Mouse (Mus musculus) neural tube, embryonic 12.5 days (tissue): ENCODE measurements around the gene Zscan18. TPM values are rescaled to one million over a fixed set of nuclear protein-coding genes. Genes with fewer than 3 reads are reported as not detected.
"Not testable (repeated sequence)": the region's sequence is repeated elsewhere in the genome, so short reads cannot be mapped to it uniquely, and the experiment has no call there.

ENCODE experiments used
- ATAC-seq: fragments of 200-750 bp; cut with Nextera tagmentation; 2 replicates; pipeline ENCODE4 v1.8.0; 2017; ENCODE audit warnings: low read depth, mild to moderate bottlenecking, moderate TSS enrichment, moderate library complexity; ENCODE audit not compliant: low FRiP score
- H3K27ac ChIP-seq: fragments of 300-500 bp; sonication (generic); 2 replicates; pipeline ENCODE4 v1.5.1; 2016
- H3K27me3 ChIP-seq: fragments of 300-500 bp; sonication (generic); replicated peaks from 2 replicates; pipeline ENCODE4 v1.6.1; 2016; ENCODE audit warnings: mild to moderate bottlenecking
- H3K36me3 ChIP-seq: fragments of 300-500 bp; sonication (generic); 2 replicates; pipeline ENCODE4 v1.6.1; 2016; ENCODE audit warnings: mild to moderate bottlenecking
- H3K4me1 ChIP-seq: fragments of 300-500 bp; sonication (generic); 2 replicates; pipeline ENCODE4 v1.6.1; 2016
- H3K4me2 ChIP-seq: fragments of 300-500 bp; sonication (generic); replicated peaks from 2 replicates; pipeline ENCODE4 v1.6.1; 2016; ENCODE audit warnings: mild to moderate bottlenecking
- H3K4me3 ChIP-seq: fragments of 300-500 bp; sonication (generic); 2 replicates; pipeline ENCODE4 v1.5.1; 2016
- H3K9ac ChIP-seq: fragments of 300-500 bp; sonication (generic); 2 replicates; pipeline ENCODE4 v1.6.1; 2016; ENCODE audit warnings: mild to moderate bottlenecking
- H3K9me3 ChIP-seq: fragments of 300-500 bp; sonication (generic); 2 replicates; pipeline ENCODE4 v1.6.1; 2016; ENCODE audit warnings: mild to moderate bottlenecking
- WGBS: fragments of 180-500 bp; shearing (Covaris S2); methylation state at CpG from one replicate; pipeline ENCODE4 v1.1.7; 2016; 5-methylcytosine and 5-hydroxymethylcytosine counted together
- polyA plus RNA-seq: library from polyadenylated mRNA; unstranded; fragments of >200 nt; fragmentation: Nextera tagmentation; extraction: Ambion mirVana; gene quantifications from 2 replicates; pipeline ENCODE4 v1.2.1, GENCODE M21; 2016

The Zscan18 gene
- polyA plus RNA-seq: 11.5 and 13.6 TPM in 2 replicates

DNA sequence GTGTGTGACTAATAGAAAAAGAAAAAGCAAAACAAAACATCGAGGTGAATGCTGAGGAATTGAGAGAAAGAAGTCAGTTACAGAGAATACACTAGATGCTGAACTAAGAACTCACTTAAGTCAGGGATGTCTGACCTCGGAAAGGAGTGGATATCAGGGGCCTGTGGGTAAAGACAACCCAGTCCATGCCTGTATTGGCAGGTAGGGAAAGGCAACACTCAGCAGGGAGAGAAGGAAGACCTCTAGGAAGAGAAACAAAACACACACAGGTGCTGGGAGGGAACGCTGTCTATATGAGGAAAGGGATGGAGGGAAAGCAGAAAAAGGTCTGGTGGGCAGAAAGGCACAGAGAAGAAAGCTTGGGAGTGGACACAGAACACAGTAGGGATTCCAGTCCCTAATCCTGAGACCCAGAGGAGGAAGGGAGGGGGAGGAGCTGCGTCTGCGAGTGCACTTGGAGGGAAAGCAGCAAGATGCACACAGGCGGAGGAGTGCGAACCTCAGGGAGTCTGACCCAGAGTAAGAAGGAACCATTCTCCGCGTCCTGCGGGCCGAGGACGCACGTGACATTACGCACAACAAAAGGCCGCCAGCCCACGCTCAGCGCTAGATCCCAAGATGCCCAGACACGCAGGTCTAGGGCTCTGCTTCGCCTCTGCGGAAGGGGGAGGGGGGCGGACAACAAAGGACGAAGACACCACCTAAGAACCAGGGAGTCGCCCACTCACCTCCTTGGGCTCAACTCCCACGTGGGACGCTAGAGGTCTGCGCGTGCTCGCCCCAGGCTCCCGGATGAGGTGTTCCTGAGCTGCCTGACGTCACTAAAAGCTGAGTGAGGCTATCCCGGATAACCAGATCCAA lies at the start of gene Zscan18:
Gene Zscan18 (minus strand): TSS at position 770 of the 861 bp plus-strand sequence.
- Histone ChIP-seq H3K36me3 (peaks cover 19% of the 10 kb centered on the region), H3K27me3 (no peaks in the 10 kb centered on the region), H3K9ac (peak within 1 kb of the TSS; percentile 73), H3K4me3 (peak within 1 kb of the TSS; percentile 36), H3K9me3 (peaks cover 6% of the 10 kb centered on the region; the same call in 1 of the 2 replicates), H3K4me2 (peak within 1 kb of the TSS; percentile 65), H3K4me1 (no peaks in the 10 kb centered on the region), H3K27ac (peak within 1 kb of the TSS; percentile 53; the same call in 1 of the 2 replicates)
- WGBS: 9% methylated on average over 31 of the region's 31 CpGs
- peak; percentile 97 for ATAC-seq

DNA sequence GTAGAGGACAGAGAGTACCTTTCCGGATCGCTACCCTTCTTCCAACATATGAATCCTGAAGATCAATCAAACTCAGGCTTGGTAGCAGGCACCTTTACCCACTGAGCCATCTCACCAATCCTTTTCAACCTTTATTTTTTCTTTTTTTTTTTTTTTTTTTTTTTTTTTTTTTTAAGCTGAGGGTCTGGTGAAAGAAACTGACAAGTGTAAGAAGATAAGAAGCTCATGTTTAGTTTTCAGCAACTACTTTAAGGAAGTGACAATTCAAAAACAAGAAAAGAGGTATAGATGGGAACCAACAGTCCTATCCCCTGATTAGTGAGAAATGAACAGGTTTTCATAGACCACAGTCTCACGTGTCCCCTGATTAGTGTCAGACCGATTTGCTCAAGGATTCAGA lies 32.3 kb upstream of the Zscan18 start:
- H3K4me2 ChIP-seq: peak overlapping the region; percentile 57
- H3K9ac ChIP-seq: no peak overlapping the region
- no peak overlapping the region for H3K27ac ChIP-seq
- H3K27me3 ChIP-seq: no peaks in the 10 kb centered on the region
- no peak for ATAC-seq
- peaks cover 45% of the 10 kb centered on the region for H3K36me3 ChIP-seq
- peak overlapping the region; percentile 45; the same call in 1 of the 2 replicates for H3K4me3 ChIP-seq
- H3K9me3 ChIP-seq: peaks cover 40% of the 10 kb centered on the region
- H3K4me1 ChIP-seq: no peaks in the 10 kb centered on the region
- WGBS: 97% methylated on average over 4 of the region's 4 CpGs

DNA sequence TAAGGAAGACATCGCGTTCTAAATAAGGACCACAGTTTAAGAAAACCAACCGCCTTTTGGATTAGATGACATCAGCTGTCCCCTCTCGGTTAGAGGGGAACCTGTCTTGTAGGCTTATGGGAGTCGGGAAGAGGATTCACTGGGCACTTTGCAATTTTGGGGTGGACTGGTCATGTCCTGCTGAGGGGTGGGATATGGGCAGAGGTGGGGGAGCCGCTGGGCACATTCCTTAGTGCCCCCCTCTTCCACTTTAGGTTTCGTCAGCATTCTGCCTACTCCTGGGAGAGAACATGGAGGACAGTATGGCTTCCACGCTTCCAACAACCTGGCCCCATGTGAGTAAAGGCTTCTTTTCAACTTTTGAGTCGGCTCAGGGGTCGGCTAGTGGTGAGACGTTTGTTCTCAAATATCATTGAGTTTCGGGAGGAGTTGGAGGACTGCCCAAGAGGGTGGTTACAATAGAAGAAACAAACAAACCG lies 31.8 kb upstream of the Zscan18 start:
- Histone ChIP-seq H3K9ac (peak overlapping the region; percentile 58), H3K4me2 (peak overlapping the region; percentile 57), H3K27me3 (no peaks in the 10 kb centered on the region), H3K27ac (no peak overlapping the region), H3K4me3 (peak overlapping the region; percentile 45), H3K36me3 (peaks cover 39% of the 10 kb centered on the region), H3K9me3 (peaks cover 35% of the 10 kb centered on the region), H3K4me1 (no peaks in the 10 kb centered on the region)
- peak; percentile 72 for ATAC-seq
- 46% methylated on average over 13 of the region's 13 CpGs for WGBS

DNA sequence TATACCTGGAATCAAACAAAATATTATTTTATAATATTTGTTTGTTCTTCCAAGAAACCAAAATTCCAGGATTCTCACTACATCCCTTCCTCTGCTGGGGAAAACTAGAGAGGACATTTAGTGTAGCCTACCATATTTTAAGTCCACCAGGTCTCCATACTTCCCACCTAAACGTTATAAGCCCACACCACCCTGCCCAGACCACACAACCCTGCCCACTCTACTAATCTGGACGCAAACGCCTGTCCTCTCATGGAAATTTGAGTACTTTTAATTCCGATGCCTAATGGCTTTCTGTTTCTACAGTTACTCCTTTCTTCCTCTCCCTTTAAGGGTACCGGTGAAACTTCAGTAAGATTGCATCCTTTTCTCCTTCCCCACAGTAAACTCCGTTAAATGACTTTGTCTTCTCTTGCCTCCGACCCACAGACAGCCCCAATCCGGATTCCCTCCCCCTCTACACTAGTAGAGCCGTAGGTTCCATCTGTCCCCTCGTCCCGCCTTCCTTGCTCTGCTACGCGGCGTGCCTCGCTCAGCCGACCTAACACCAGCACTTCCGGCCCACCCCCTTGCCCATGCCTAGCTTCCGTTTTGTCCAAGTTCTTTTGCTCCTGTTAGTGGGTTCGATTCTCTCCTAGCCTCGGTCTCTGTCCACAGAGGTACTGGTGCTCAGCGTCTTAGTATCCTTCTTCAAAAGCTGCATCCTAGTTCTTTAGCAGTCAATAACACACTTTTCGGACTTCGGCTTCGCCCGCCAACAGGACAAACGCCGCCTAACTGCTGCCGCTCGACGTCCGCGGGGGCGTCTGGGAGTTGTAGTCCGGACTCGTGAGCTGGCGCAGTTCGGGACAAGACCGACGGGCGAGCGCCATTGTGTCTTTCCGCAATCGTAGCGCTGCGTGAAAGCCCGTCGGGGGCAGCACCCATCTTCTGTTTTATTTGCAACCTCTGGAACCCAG lies 31.0 kb upstream of the Zscan18 start, which contains the start of gene Zfp110:
Gene Zfp110 (plus strand): TSS at position 600 of the 959 bp plus-strand sequence.
- 4% methylated on average over 47 of the region's 47 CpGs for WGBS
- Histone ChIP-seq H3K27ac (no peak within 1 kb of the TSS), H3K4me2 (peak within 1 kb of the TSS; percentile 57), H3K4me3 (peak within 1 kb of the TSS; percentile 45), H3K9ac (peak within 1 kb of the TSS; percentile 58), H3K4me1 (no peaks in the 10 kb centered on the region), H3K27me3 (no peaks in the 10 kb centered on the region), H3K9me3 (peaks cover 36% of the 10 kb centered on the region), H3K36me3 (peaks cover 33% of the 10 kb centered on the region)
- ATAC-seq: peak; percentile 97

DNA sequence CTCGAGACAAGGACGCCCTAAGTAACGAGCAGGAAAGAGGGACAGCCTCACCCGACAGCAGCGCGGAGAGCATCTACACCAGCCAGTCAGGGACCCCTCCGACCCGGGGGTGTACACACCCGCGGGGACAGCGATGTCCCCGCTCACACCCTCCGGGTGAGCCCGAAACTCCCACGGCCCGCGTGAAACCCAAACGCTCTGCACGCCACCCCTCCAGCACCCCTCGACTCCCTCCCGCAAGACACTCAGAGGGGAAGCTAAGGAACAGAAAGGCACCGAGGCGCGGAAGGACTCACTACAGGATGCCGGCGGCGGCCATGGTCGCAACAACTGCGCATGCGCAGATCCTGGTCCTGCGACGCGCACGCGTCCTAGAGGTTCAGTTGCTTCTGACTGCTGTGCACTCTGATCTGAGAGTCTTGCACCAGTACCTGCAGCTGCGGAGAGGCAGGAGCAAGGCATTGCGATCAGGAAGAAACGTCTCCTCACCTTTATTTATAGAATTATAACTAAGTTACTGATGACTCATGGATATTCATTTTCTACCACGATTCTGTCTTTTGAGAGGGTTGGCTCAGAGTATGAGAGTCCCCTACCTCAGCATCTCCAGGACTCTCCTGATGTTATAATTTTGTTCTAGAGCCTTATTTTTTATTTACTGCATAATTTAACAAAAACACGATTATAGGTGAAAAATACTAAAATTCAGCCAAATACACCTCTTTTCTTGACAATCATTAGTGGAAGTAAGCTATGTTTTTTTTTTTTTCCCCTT lies 15.3 kb upstream of the Zscan18 start, which contains the start of gene Zfp329:
Gene Zfp329 (minus strand): TSS at position 338 of the 775 bp plus-strand sequence.
- H3K27ac ChIP-seq: peak within 1 kb of the TSS; percentile 71
- under 1% methylated on average over 40 of the region's 40 CpGs for WGBS
- ATAC-seq: peak; percentile 96

DNA sequence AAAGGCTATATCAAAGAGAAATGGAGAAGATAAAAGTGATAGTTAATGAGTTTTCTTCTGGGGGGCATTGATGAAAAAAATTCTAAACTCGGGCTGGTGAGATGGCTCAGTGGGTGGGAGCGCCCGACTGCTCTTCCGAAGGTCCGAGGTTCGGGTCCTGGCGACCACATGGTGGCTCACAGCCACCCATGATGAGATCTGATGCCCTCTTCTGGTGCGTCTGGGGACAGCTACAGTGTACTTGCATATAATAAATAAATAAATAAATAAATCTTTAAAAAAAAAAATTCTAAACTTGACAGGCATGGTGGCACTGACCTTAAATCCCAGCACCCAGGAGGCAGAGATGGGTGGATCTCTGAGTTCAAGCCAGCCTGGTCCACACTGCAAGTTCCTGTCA lies 12.1 kb upstream of the Zscan18 start:
- no peak overlapping the region for H3K9ac ChIP-seq
- peaks cover 43% of the 10 kb centered on the region for H3K9me3 ChIP-seq
- WGBS: 93% methylated on average over 8 of the region's 8 CpGs
- H3K27me3 ChIP-seq: no peaks in the 10 kb centered on the region
- no peak overlapping the region for H3K4me3 ChIP-seq
- H3K4me2 ChIP-seq: no peak overlapping the region
- no peak overlapping the region for H3K27ac ChIP-seq
- 0 out of 2 replicates have a peak, but pooled peaks cover 5% of the 10 kb centered on the region for H3K4me1 ChIP-seq
- no peak for ATAC-seq
- peaks cover 47% of the 10 kb centered on the region for H3K36me3 ChIP-seq

More for the DNA sequence above, 15.3 kb upstream of the Zscan18 start, which contains the start of gene Zfp329:
- peak within 1 kb of the TSS; percentile 68 for H3K4me2 ChIP-seq
- peak within 1 kb of the TSS; percentile 72 for H3K4me3 ChIP-seq
- H3K9ac ChIP-seq: peak within 1 kb of the TSS; percentile 89
- H3K36me3 ChIP-seq: peaks cover 20% of the 10 kb centered on the region
- no peaks in the 10 kb centered on the region for H3K27me3 ChIP-seq
- 0 out of 2 replicates have a peak, but pooled peaks cover 5% of the 10 kb centered on the region for H3K4me1 ChIP-seq
- H3K9me3 ChIP-seq: peaks cover 29% of the 10 kb centered on the region

DNA sequence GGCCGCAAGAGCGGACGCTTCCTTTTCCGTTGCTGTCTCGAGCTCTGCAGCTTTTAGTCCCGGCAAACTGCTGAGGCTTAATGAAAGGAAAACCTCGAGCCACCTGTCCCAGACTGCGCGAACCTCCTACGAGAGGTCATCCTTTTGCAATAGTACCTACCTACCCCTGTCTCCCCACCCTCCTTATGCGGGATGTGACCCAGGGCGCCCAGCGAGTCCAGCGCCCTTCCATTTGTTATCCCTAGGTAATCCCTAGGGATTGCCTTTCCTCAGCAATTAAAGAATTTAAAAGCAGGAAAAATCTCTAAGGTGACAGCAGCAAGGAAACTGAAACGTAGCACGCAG lies 264 bp upstream of the Zscan18 start:
- Histone ChIP-seq H3K4me3 (peak overlapping the region; percentile 36), H3K27ac (no peak overlapping the region), H3K9me3 (peaks cover 13% of the 10 kb centered on the region; the same call in 1 of the 2 replicates), H3K36me3 (peaks cover 25% of the 10 kb centered on the region), H3K27me3 (no peaks in the 10 kb centered on the region), H3K4me2 (peak overlapping the region; percentile 65), H3K4me1 (no peaks in the 10 kb centered on the region), H3K9ac (peak overlapping the region; percentile 73)
- peak; percentile 84 for ATAC-seq
- WGBS: 1% methylated on average over 16 of the region's 16 CpGs

DNA sequence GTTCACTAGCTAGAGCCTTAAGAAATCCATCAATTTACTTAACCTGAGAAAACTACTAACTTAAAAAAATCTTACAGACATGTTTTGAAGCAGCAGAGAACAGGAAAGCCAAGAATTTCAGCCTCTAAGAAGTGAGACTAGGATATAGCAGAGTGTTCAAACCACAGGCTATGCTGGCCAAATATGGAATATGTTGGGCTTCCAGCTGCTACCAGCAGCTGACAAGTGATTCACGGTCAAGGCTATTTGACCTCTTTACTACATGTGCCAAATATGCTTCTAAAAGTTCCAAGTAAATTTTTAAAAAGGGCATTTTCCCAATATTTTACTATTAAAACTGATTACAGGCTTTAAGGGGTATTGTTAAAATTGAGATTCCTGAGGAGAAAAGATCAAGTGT lies 3.9 kb downstream of the Zscan18 start:
- H3K4me3 ChIP-seq: no peak overlapping the region
- peaks cover 9% of the 10 kb centered on the region; the same call in 1 of the 2 replicates for H3K9me3 ChIP-seq
- H3K36me3 ChIP-seq: no peaks in the 10 kb centered on the region
- no peak overlapping the region for H3K4me2 ChIP-seq
- no peaks in the 10 kb centered on the region for H3K4me1 ChIP-seq
- no peak for ATAC-seq
- 92% methylated on average over 1 of the region's 1 CpGs for WGBS
- no peaks in the 10 kb centered on the region for H3K27me3 ChIP-seq
- no peak overlapping the region for H3K9ac ChIP-seq
- no peak overlapping the region for H3K27ac ChIP-seq

DNA sequence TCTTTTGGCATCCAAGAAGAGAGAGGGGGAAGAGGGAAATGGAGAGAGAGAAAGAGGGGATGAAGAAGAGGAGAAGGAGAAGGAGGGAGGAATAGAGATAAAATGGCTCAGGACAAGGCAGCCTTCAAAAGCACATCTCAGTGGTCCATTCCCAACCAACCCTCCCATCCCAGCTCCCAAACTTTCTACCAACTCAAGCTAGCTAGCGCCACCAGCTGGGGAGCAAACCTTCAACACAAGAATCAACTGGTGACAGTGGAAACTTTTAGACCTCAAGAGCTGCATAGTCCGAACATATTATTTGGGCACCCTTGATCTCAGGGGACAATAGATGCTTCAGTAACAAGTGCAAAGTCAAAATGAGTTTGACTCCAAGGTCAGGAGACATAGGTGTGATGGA lies 5.5 kb downstream of the Zscan18 start:
- no peak overlapping the region for H3K4me3 ChIP-seq
- peaks cover 9% of the 10 kb centered on the region; the same call in 1 of the 2 replicates for H3K9me3 ChIP-seq
- no peaks in the 10 kb centered on the region for H3K27me3 ChIP-seq
- no peak overlapping the region for H3K27ac ChIP-seq
- no peaks in the 10 kb centered on the region for H3K4me1 ChIP-seq
- no peak overlapping the region for H3K4me2 ChIP-seq
- no peaks in the 10 kb centered on the region for H3K36me3 ChIP-seq
- ATAC-seq: no peak
- H3K9ac ChIP-seq: no peak overlapping the region
- 68% methylated on average over 2 of the region's 2 CpGs for WGBS

DNA sequence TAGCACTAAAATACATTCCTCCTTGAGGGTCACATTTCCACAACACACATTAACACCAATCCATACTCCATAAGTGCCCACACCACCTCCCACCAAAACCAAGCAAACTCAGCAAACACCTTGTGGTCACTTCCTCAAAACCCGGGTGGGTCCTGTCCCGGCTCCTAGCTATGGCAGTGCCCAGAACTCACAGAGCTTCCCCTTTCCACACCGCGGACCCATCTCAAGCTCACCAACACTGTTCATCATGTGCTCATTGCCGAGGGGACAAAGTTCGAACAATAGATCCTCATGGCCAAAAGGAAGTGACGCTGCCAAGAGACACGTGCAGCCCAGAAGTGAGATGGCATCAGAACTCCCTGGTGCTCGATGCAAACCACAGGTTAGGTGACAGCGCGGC lies 10.8 kb downstream of the Zscan18 start:
- H3K27ac ChIP-seq, H3K36me3 ChIP-seq, H3K4me3 ChIP-seq, H3K4me2 ChIP-seq, H3K4me1 ChIP-seq, H3K27me3 ChIP-seq, ATAC-seq, H3K9me3 ChIP-seq, H3K9ac ChIP-seq: not testable (repeated sequence)
- 89% methylated on average over 11 of the region's 11 CpGs for WGBS

DNA sequence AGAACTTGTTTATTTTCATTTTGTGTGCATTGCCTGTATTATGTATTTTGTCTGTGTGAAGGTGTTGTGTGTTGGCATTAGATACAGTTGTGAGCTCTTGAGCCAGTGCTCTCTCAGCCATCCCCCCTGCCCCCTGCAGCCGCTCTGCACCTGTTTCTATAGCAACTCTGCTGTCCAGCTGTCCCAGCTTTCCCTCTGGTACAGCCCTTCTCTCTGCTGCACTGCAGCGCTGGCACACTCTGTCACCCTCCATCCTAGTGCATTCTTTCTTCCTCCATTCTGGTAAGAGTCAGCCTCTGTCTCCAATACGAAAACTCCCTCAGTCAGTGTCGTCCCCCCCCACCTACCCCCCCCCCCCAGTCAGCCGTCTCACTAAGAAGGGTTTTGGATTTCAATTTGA lies 15.4 kb downstream of the Zscan18 start:
- Histone ChIP-seq H3K4me3 (no peak overlapping the region), H3K9me3 (no peaks in the 10 kb centered on the region), H3K27me3 (no peaks in the 10 kb centered on the region), H3K4me2 (no peak overlapping the region), H3K9ac (no peak overlapping the region), H3K36me3 (no peaks in the 10 kb centered on the region), H3K4me1 (no peaks in the 10 kb centered on the region; the same call in 1 of the 2 replicates), H3K27ac (no peak overlapping the region)
- WGBS: 30% methylated on average over 5 of the region's 5 CpGs
- 0 out of 2 replicates have a peak, but pooled peaks have one; percentile 48 for ATAC-seq
